Mouse (Mus musculus) cerebellum, adult 2 months (tissue): ENCODE measurements around the gene Ppp1r18. TPM values are rescaled to one million over a fixed set of nuclear protein-coding genes. Genes with fewer than 3 reads are reported as not detected.

Experiments used
- DNase-seq, 2 experiments: peaks; one replicate each; pipeline ENCODE4 v3.0.0; 2021
- H3K27ac ChIP-seq: fragments of 200-500 bp; 2 replicates; pipeline ENCODE4 v1.5.1; 2012; ENCODE audit warnings: low read length, control low read depth, inconsistent platforms; ENCODE audit not compliant: insufficient read depth
- H3K27me3 ChIP-seq: fragments of 200-500 bp; 2 replicates; pipeline ENCODE4 v1.6.1; 2012; ENCODE audit warnings: inconsistent platforms, mild to moderate bottlenecking, low read length, moderate library complexity; ENCODE audit not compliant: control insufficient read depth, insufficient read depth
- H3K4me1 ChIP-seq: fragments of 200-500 bp; 2 replicates; pipeline ENCODE4 v1.6.1; 2011; ENCODE audit warnings: low read length; ENCODE audit not compliant: control insufficient read depth, insufficient read depth
- H3K4me3 ChIP-seq: fragments of 200-500 bp; replicated peaks from 2 replicates; pipeline ENCODE3; 2011; ENCODE audit warnings: mild to moderate bottlenecking, low read depth, low read length, control low read depth; ENCODE audit not compliant: insufficient read depth
- CTCF ChIP-seq: fragments of 200-500 bp; IDR thresholded peaks from 2 replicates; pipeline ENCODE4 v1.5.1; 2011; ENCODE audit warnings: low read depth, mild to moderate bottlenecking, control low read depth, low read length, moderate library complexity, borderline replicate concordance; ENCODE audit not compliant: insufficient read depth
- POLR2A ChIP-seq: fragments of 200-500 bp; IDR thresholded peaks from 2 replicates; pipeline ENCODE4 v1.6.1; 2011; ENCODE audit warnings: low read length, control low read depth, borderline replicate concordance; ENCODE audit not compliant: insufficient read depth
- WGBS: fragments of 180-500 bp; shearing (Covaris S2); methylation state at CpG from one replicate; pipeline ENCODE4 v1.1.7; 2018; 5-methylcytosine and 5-hydroxymethylcytosine counted together
- polyA plus RNA-seq: library from polyadenylated mRNA; depleted of rRNA; stranded (reverse); fragments of >200 nt; gene quantifications from 2 replicates; pipeline ENCODE4 v1.2.3, GENCODE M21; 2012

Gene Ppp1r18
- polyA plus RNA-seq, 1 experiment, result 8.7 TPM

GRCm38 (mm10) chr17:35903992-35904355 is 38.6 kb downstream of the Ppp1r18 start:
- no peak for TF ChIP-seq CTCF
- TF ChIP-seq POLR2A, result no peak
- Histone ChIP-seq H3K27ac (no peak overlapping the region), H3K27me3 (no peaks in the 10 kb centered on the region), H3K4me1 (no peaks in the 10 kb centered on the region), H3K4me3 (no peak overlapping the region)
- WGBS, result 87% methylated on average over 4 of the region's 4 CpGs
- no peak for DNase-seq

GRCm38 (mm10) chr17:35905587-35905986 is 40.2 kb downstream of the Ppp1r18 start:
- Histone ChIP-seq H3K4me3 (no peak overlapping the region), H3K27ac (no peak overlapping the region), H3K4me1 (no peaks in the 10 kb centered on the region), H3K27me3 (no peaks in the 10 kb centered on the region)
- 98% methylated on average over 1 of the region's 1 CpGs for WGBS
- DNase-seq, result no peak
- no peak for TF ChIP-seq POLR2A
- TF ChIP-seq CTCF, result no peak

- no peak for TF ChIP-seq POLR2A
- TF ChIP-seq CTCF, result no peak
- no peak for DNase-seq
- H3K4me1 ChIP-seq, result no peaks in the 10 kb centered on the region
- WGBS, result 65% methylated on average over 2 of the region's 2 CpGs
- H3K27ac ChIP-seq, result no peak overlapping the region
- H3K27me3 ChIP-seq, result no peaks in the 10 kb centered on the region
- H3K4me3 ChIP-seq, result no peak overlapping the region
Measured at GRCm38 (mm10) chr17:35907609-35908008, 42.2 kb downstream of the Ppp1r18 start.

- TF ChIP-seq POLR2A (no peak), CTCF (no peak)
- 12% methylated on average over 20 of the region's 20 CpGs for WGBS
Measured at GRCm38 (mm10) chr17:35909186-35909918, 44.0 kb downstream of the Ppp1r18 start.

GRCm38 (mm10) chr17:35909919-35910369 is 44.6 kb downstream of the Ppp1r18 start, which contains the start of gene Atat1:
Atat1 (minus strand) TSS chr17:35910075.
- peak within 1 kb of the TSS; percentile 72 for H3K4me3 ChIP-seq
- TF ChIP-seq CTCF (no peak), POLR2A (peak; percentile 64; the same call in 1 of the 2 replicates)
- WGBS, result 2% methylated on average over 25 of the region's 25 CpGs
- peak within 1 kb of the TSS; percentile 54; the same call in 1 of the 2 replicates for H3K27ac ChIP-seq
- no peaks in the 10 kb centered on the region for H3K27me3 ChIP-seq
- no peaks in the 10 kb centered on the region for H3K4me1 ChIP-seq
- peak; percentile 84 to 87 for DNase-seq

More at GRCm38 (mm10) chr17:35909186-35909918, 44.0 kb downstream of the Ppp1r18 start:
- no peak for DNase-seq
- peak overlapping the region; percentile 72 for H3K4me3 ChIP-seq
- H3K4me1 ChIP-seq, result no peaks in the 10 kb centered on the region
- H3K27ac ChIP-seq, result 0 out of 2 replicates have a peak overlapping the region, but pooled peaks have one; percentile 10
- no peaks in the 10 kb centered on the region for H3K27me3 ChIP-seq

- DNase-seq, result no peak
- H3K4me3 ChIP-seq, result no peak overlapping the region
Measured at GRCm38 (mm10) chr17:35914975-35915374, 49.6 kb downstream of the Ppp1r18 start.

GRCm38 (mm10) chr17:35915538-35916296 is 50.3 kb downstream of the Ppp1r18 start:
- H3K27me3 ChIP-seq, result no peaks in the 10 kb centered on the region
- H3K27ac ChIP-seq, result no peak overlapping the region; the same call in 1 of the 2 replicates
- TF ChIP-seq POLR2A (no peak), CTCF (no peak)
- DNase-seq, result peak in 1 of 2 experiments; percentile 32
- WGBS, result 3% methylated on average over 28 of the region's 28 CpGs
- no peaks in the 10 kb centered on the region; the same call in 1 of the 2 replicates for H3K4me1 ChIP-seq
- peak overlapping the region; percentile 67 for H3K4me3 ChIP-seq

More at GRCm38 (mm10) chr17:35914975-35915374, 49.6 kb downstream of the Ppp1r18 start:
- H3K4me1 ChIP-seq, result no peaks in the 10 kb centered on the region; the same call in 1 of the 2 replicates
- 86% methylated on average over 6 of the region's 6 CpGs for WGBS
- H3K27ac ChIP-seq, result no peak overlapping the region
- no peaks in the 10 kb centered on the region for H3K27me3 ChIP-seq
- TF ChIP-seq CTCF (no peak), POLR2A (no peak)
